Mouse (Mus musculus) T-helper 1 cell (primary cell): ENCODE measurements around the gene Il11ra1.
"Not testable (repeated sequence)": the region's sequence is repeated elsewhere in the genome, so short reads cannot be mapped to it uniquely, and the experiment has no call there.

Source experiments
- in situ Hi-C: fragments of 300-600 bp; cut with MboI, MseI; formaldehyde crosslinking; loops from one replicate; pipeline ENCODE4 v1.15.1; 2025; ENCODE audit warnings: high pct_unique_total_duplicates

Il11ra1 gene

GRCm38 (mm10) chr4:41679291-41679690 is 20.5 kb upstream of the Il11ra1 start:
- in situ Hi-C loops: no loop called here

- in situ Hi-C loops: no loop called here
Observed at GRCm38 (mm10) chr4:41681176-41681575, 18.6 kb upstream of the Il11ra1 start.

GRCm38 (mm10) chr4:41681947-41682346 is 17.8 kb upstream of the Il11ra1 start:
- in situ Hi-C loops: no loop called here

- in situ Hi-C loops: no loop called here
Observed at GRCm38 (mm10) chr4:41682789-41683188, 17.0 kb upstream of the Il11ra1 start.

GRCm38 (mm10) chr4:41683303-41683702 is 16.5 kb upstream of the Il11ra1 start:
- in situ Hi-C loops: not testable (repeated sequence)

- in situ Hi-C loops: not testable (repeated sequence)
Observed at GRCm38 (mm10) chr4:41684131-41684930, 15.5 kb upstream of the Il11ra1 start.

- in situ Hi-C loops: not testable (repeated sequence)
Observed at GRCm38 (mm10) chr4:41684931-41685453, 14.8 kb upstream of the Il11ra1 start.

GRCm38 (mm10) chr4:41685882-41686492 is 13.8 kb upstream of the Il11ra1 start:
- in situ Hi-C loops: not testable (repeated sequence)

GRCm38 (mm10) chr4:41688562-41688961 is 11.2 kb upstream of the Il11ra1 start:
- in situ Hi-C loops: not testable (repeated sequence)

- in situ Hi-C loops: loop anchor here (5.0 kb wide), 1 partner anchor 982 kb away; no protein-coding TSS in a partner anchor
Observed at GRCm38 (mm10) chr4:41690014-41690413, 9.8 kb upstream of the Il11ra1 start.

- in situ Hi-C loops: loop anchor here (5.0 kb wide), 1 partner anchor 979 kb away; no protein-coding TSS in a partner anchor
Observed at GRCm38 (mm10) chr4:41693511-41693910, 6.3 kb upstream of the Il11ra1 start.

- in situ Hi-C loops: loop anchor here (5.0 kb wide), 1 partner anchor 477 kb away; no protein-coding TSS in a partner anchor
Observed at GRCm38 (mm10) chr4:41695800-41696199, 4.0 kb upstream of the Il11ra1 start.

- in situ Hi-C loops: loop anchor here (5.0 kb wide), 1 partner anchor 476 kb away; no protein-coding TSS in a partner anchor
Observed at GRCm38 (mm10) chr4:41696452-41696851, 3.3 kb upstream of the Il11ra1 start.

- in situ Hi-C loops: loop anchor here (5.0 kb wide), 1 partner anchor 475 kb away; no protein-coding TSS in a partner anchor
Observed at GRCm38 (mm10) chr4:41696930-41697841, 2.6 kb upstream of the Il11ra1 start, which contains the start of gene Cntfr. TSS of gene Cntfr (minus strand) at chr4:41697089.

- in situ Hi-C loops: loop anchor here (5.0 kb wide), 1 partner anchor 474 kb away; no protein-coding TSS in a partner anchor
Observed at GRCm38 (mm10) chr4:41698421-41699016, 1.3 kb upstream of the Il11ra1 start.

GRCm38 (mm10) chr4:41700224-41700623 is 435 bp downstream of the Il11ra1 start:
- in situ Hi-C loops: loop anchor here (25.0 kb wide), 1 partner anchor 988 kb away; the partner anchor contains the start of genes Aptx and Dnaja1

- in situ Hi-C loops: loop anchor here (25.0 kb wide), 1 partner anchor 990 kb away; the partner anchor contains the start of genes Aptx and Dnaja1
Observed at GRCm38 (mm10) chr4:41702226-41702625, 2.4 kb downstream of the Il11ra1 start.

- in situ Hi-C loops: loop anchor here (25.0 kb wide), 1 partner anchor 992 kb away; the partner anchor contains the start of genes Aptx and Dnaja1
Observed at GRCm38 (mm10) chr4:41704651-41705050, 4.9 kb downstream of the Il11ra1 start.

GRCm38 (mm10) chr4:41705922-41706754 is 6.3 kb downstream of the Il11ra1 start:
- in situ Hi-C loops: loop anchor here (25.0 kb wide), 1 partner anchor 994 kb away; the partner anchor contains the start of genes Aptx and Dnaja1
